Mouse (Mus musculus) ES-Bruce4 (cell line): ENCODE measurements around the gene Nin.

ENCODE experiments used
- CTCF ChIP-seq: IDR thresholded peaks from one replicate; pipeline ENCODE4 v1.8.1; 2011; ENCODE audit warnings: low read depth, low read length
- EP300 ChIP-seq: IDR thresholded peaks from 2 replicates; pipeline ENCODE4 v1.6.1; 2011; ENCODE audit warnings: low read depth, low read length; ENCODE audit not compliant: insufficient read depth

DNA sequence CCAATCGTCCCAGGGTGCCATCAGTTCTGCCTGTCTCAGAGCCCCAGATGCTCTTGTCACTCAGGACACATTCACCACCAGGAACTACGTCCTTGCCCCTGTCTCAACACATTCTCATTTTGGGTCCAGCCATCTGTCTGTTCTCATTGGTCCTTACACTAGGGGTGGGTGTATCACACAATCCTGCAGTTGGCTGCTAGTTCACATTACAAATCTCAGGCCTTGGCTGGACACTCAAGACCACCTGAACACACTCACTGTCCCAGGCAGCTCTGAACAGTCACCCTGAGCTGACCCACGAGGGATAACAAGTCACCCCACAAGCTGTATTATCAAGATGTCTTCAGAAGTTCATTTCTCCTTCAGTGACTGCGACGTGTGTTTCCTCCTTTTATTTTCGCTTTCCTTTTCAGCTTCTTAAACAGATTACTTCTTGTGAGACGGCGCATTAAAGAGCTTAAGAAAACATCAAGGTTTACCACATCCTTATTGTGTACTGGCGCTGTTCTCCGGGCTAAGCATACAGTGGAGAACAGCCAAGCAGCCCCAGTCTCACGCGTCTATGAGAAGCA is 22.8 kb upstream of the Nin start:
- TF ChIP-seq CTCF (no peak), EP300 (no peak)
